Mouse (Mus musculus) E14TG2a.4 (cell line): Measurements from ENCODE around the gene Trip6.
A peak's percentile ranks its signal among the peaks of the same experiment; 100 is the strongest.

ENCODE experiments used
- CTCF ChIP-seq: conservative IDR thresholded peaks from 2 replicates; pipeline ENCODE4 v1.5.1; 2014; ENCODE audit warnings: low read length
- NANOG ChIP-seq: IDR thresholded peaks from 2 replicates; pipeline ENCODE4 v1.6.1; 2014; ENCODE audit warnings: borderline replicate concordance, low read length, mixed read lengths
- POU5F1 ChIP-seq: IDR thresholded peaks from 2 replicates; pipeline ENCODE4 v1.6.1; 2014; ENCODE audit warnings: low read length, borderline replicate concordance

GRCm38 (mm10) chr5:137286655-137287031, 27.6 kb downstream of the Trip6 start:
- TF ChIP-seq CTCF (peak; percentile 53; the same call in 1 of the 2 replicates), POU5F1 (no peak), NANOG (no peak)
